Mouse (Mus musculus) neural tube, embryonic 12.5 days (tissue): Measurements from ENCODE around the gene Foxp1. TPM values are rescaled to one million over a fixed set of nuclear protein-coding genes. Genes with fewer than 3 reads are reported as not detected.

Experiments
- ATAC-seq: fragments of 200-750 bp; cut with Nextera tagmentation; 2 replicates; pipeline ENCODE4 v1.8.0; 2017; ENCODE audit warnings: low read depth, mild to moderate bottlenecking, moderate TSS enrichment, moderate library complexity; ENCODE audit not compliant: low FRiP score
- H3K27ac ChIP-seq: fragments of 300-500 bp; sonication (generic); 2 replicates; pipeline ENCODE4 v1.5.1; 2016
- H3K27me3 ChIP-seq: fragments of 300-500 bp; sonication (generic); replicated peaks from 2 replicates; pipeline ENCODE4 v1.6.1; 2016; ENCODE audit warnings: mild to moderate bottlenecking
- H3K36me3 ChIP-seq: fragments of 300-500 bp; sonication (generic); 2 replicates; pipeline ENCODE4 v1.6.1; 2016; ENCODE audit warnings: mild to moderate bottlenecking
- H3K4me1 ChIP-seq: fragments of 300-500 bp; sonication (generic); 2 replicates; pipeline ENCODE4 v1.6.1; 2016
- H3K4me2 ChIP-seq: fragments of 300-500 bp; sonication (generic); replicated peaks from 2 replicates; pipeline ENCODE4 v1.6.1; 2016; ENCODE audit warnings: mild to moderate bottlenecking
- H3K4me3 ChIP-seq: fragments of 300-500 bp; sonication (generic); 2 replicates; pipeline ENCODE4 v1.5.1; 2016
- H3K9ac ChIP-seq: fragments of 300-500 bp; sonication (generic); 2 replicates; pipeline ENCODE4 v1.6.1; 2016; ENCODE audit warnings: mild to moderate bottlenecking
- H3K9me3 ChIP-seq: fragments of 300-500 bp; sonication (generic); 2 replicates; pipeline ENCODE4 v1.6.1; 2016; ENCODE audit warnings: mild to moderate bottlenecking
- WGBS: fragments of 180-500 bp; shearing (Covaris S2); methylation state at CpG from one replicate; pipeline ENCODE4 v1.1.7; 2016; 5-methylcytosine and 5-hydroxymethylcytosine counted together
- polyA plus RNA-seq: library from polyadenylated mRNA; unstranded; fragments of >200 nt; fragmentation: Nextera tagmentation; extraction: Ambion mirVana; gene quantifications from 2 replicates; pipeline ENCODE4 v1.2.1, GENCODE M21; 2016

Foxp1 gene
- polyA plus RNA-seq, 1 experiment from 2014 or later: 91.8 TPM

DNA sequence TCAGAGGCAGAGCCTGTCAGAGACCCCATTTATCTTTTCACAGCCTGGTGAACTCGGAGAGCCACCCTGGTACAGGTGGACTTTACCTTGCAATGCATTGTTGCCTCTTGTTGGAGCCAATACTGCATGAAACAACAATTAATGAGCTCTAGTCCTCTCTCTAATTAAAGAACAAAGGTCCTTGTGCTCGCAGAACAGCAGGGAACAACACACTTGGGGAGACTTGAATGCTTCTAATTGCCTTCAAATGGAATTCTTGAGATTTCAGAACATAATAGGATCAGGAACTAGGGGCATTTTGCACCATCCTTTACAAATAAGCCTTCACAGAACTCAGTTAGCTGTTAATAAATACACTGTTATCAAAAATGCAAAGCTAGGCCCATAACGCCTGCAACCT, 418.6 kb downstream of the Foxp1 start:
- 51% methylated on average over 3 of the region's 3 CpGs for WGBS
- ATAC-seq: no peak
- no peak overlapping the region for H3K4me2 ChIP-seq

GRCm38 (mm10) chr6:99101489-99101908, 421.0 kb downstream of the Foxp1 start:
- no peak for ATAC-seq

More for the DNA sequence above, 418.6 kb downstream of the Foxp1 start:
- H3K27ac ChIP-seq: no peak overlapping the region
- no peaks in the 10 kb centered on the region for H3K27me3 ChIP-seq
- H3K9me3 ChIP-seq: no peaks in the 10 kb centered on the region
- H3K36me3 ChIP-seq: no peaks in the 10 kb centered on the region
- H3K9ac ChIP-seq: no peak overlapping the region
- peaks cover 9% of the 10 kb centered on the region for H3K4me1 ChIP-seq
- no peak overlapping the region for H3K4me3 ChIP-seq

GRCm38 (mm10) chr6:99100331-99100730, 422.2 kb downstream of the Foxp1 start:
- 58% methylated on average over 5 of the region's 5 CpGs for WGBS
- no peak for ATAC-seq
- H3K9me3 ChIP-seq: no peaks in the 10 kb centered on the region

More at GRCm38 (mm10) chr6:99101489-99101908, 421.0 kb downstream of the Foxp1 start:
- Histone ChIP-seq H3K36me3 (no peaks in the 10 kb centered on the region), H3K9ac (no peak overlapping the region), H3K4me3 (no peak overlapping the region), H3K27ac (no peak overlapping the region), H3K27me3 (no peaks in the 10 kb centered on the region), H3K4me2 (peak overlapping the region; percentile 33), H3K9me3 (no peaks in the 10 kb centered on the region), H3K4me1 (peaks cover 16% of the 10 kb centered on the region)
- 6% methylated on average over 6 of the region's 6 CpGs for WGBS

DNA sequence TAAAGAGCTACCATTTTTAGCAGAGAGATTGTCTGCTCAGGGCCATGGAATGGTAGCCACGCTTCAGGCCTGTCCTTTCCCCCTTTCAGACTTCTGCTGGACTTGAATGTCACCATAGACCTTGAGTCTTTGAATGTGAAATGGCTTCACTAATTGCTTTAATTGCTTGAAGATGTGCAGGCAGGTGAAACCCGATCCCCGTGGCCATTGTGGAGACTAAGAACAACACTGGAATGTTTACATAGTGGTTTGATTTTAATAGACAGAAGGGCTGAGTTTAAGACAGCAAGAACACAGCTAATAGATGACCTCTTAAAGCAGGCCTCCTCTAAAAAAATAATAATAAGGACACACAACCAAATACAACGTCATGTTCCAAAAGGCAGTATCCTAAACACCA, 422.7 kb downstream of the Foxp1 start:
- ATAC-seq: no peak
- no peak overlapping the region for H3K27ac ChIP-seq
- H3K4me2 ChIP-seq: no peak overlapping the region
- no peaks in the 10 kb centered on the region for H3K27me3 ChIP-seq
- 46% methylated on average over 4 of the region's 4 CpGs for WGBS
- peaks cover 27% of the 10 kb centered on the region for H3K4me1 ChIP-seq
- H3K4me3 ChIP-seq: no peak overlapping the region
- no peak overlapping the region for H3K9ac ChIP-seq
- no peaks in the 10 kb centered on the region for H3K9me3 ChIP-seq
- H3K36me3 ChIP-seq: no peaks in the 10 kb centered on the region

More at GRCm38 (mm10) chr6:99100331-99100730, 422.2 kb downstream of the Foxp1 start:
- no peak overlapping the region for H3K9ac ChIP-seq
- no peak overlapping the region for H3K4me2 ChIP-seq
- peaks cover 23% of the 10 kb centered on the region for H3K4me1 ChIP-seq
- H3K27me3 ChIP-seq: no peaks in the 10 kb centered on the region
- H3K4me3 ChIP-seq: no peak overlapping the region
- no peaks in the 10 kb centered on the region for H3K36me3 ChIP-seq
- H3K27ac ChIP-seq: no peak overlapping the region

GRCm38 (mm10) chr6:99097191-99097590, 425.3 kb downstream of the Foxp1 start:
- H3K4me3 ChIP-seq: no peak overlapping the region
- H3K36me3 ChIP-seq: no peaks in the 10 kb centered on the region
- H3K9ac ChIP-seq: no peak overlapping the region
- H3K27me3 ChIP-seq: no peaks in the 10 kb centered on the region
- 29% methylated on average over 7 of the region's 7 CpGs for WGBS
- no peaks in the 10 kb centered on the region for H3K9me3 ChIP-seq
- no peak for ATAC-seq
- H3K4me2 ChIP-seq: no peak overlapping the region
- peaks cover 42% of the 10 kb centered on the region for H3K4me1 ChIP-seq
- no peak overlapping the region for H3K27ac ChIP-seq

DNA sequence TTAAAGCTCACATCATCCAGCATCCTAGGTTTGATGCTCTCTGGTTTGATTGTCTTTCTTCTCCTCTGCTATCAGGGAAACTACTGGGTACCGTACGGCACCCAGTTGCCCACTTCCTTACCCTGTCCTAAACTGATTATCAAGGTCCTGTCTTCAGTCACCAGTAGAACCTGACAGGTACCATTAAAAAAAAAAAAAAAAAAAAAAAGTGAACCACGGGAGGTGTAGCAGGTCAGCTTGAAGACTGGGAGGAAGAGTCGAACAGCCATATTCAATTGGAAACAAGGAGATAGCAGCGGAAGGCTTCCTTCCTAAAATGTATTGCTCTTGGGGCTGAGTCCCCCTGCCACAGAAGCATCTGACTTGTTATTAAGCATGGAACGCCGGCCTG, 425.8 kb downstream of the Foxp1 start:
- no peak for ATAC-seq
- 70% methylated on average over 7 of the region's 7 CpGs for WGBS
- H3K4me1 ChIP-seq: peaks cover 40% of the 10 kb centered on the region
- H3K36me3 ChIP-seq: no peaks in the 10 kb centered on the region
- H3K27ac ChIP-seq: no peak overlapping the region
- no peaks in the 10 kb centered on the region for H3K27me3 ChIP-seq
- H3K4me3 ChIP-seq: no peak overlapping the region
- no peak overlapping the region for H3K4me2 ChIP-seq
- H3K9me3 ChIP-seq: no peaks in the 10 kb centered on the region
- H3K9ac ChIP-seq: no peak overlapping the region

DNA sequence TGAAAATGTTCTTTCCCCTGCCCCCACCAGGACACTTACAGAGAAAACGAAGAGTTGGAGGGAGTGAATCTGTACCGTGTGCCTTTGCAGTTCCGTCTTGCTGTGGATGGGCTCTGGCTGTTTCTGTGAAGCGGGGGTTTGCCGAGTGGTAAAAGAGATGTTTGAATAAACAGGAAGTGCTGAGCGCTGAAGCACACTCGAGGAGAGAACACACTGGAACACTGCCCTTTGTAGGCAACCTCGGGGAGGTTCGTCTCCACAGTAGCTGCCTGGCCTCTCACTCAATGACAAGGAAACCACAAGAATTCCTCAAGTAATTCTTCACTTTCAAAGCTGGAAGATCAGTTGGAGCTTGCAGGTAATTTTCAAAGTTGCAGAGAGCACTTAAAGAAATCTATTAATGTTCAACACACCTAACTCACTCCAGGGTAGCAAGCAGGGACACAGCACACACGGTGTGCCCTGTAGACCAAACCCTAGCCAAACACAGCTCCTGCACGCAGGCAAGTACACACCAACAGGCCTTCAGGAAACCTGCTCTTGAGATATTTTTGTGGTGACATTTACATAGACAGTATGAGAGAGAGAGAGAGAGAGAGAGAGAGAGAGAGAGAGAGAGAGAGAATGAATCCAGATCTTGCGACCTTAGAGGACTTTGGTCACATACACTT, 426.3 kb downstream of the Foxp1 start:
- H3K4me1 ChIP-seq: peaks cover 35% of the 10 kb centered on the region
- H3K27me3 ChIP-seq: no peaks in the 10 kb centered on the region
- H3K4me3 ChIP-seq: no peak overlapping the region
- H3K27ac ChIP-seq: no peak overlapping the region
- 34% methylated on average over 12 of the region's 12 CpGs for WGBS
- no peaks in the 10 kb centered on the region for H3K9me3 ChIP-seq
- H3K9ac ChIP-seq: no peak overlapping the region
- peak overlapping the region; percentile 37 for H3K4me2 ChIP-seq
- no peak for ATAC-seq
- no peaks in the 10 kb centered on the region for H3K36me3 ChIP-seq

DNA sequence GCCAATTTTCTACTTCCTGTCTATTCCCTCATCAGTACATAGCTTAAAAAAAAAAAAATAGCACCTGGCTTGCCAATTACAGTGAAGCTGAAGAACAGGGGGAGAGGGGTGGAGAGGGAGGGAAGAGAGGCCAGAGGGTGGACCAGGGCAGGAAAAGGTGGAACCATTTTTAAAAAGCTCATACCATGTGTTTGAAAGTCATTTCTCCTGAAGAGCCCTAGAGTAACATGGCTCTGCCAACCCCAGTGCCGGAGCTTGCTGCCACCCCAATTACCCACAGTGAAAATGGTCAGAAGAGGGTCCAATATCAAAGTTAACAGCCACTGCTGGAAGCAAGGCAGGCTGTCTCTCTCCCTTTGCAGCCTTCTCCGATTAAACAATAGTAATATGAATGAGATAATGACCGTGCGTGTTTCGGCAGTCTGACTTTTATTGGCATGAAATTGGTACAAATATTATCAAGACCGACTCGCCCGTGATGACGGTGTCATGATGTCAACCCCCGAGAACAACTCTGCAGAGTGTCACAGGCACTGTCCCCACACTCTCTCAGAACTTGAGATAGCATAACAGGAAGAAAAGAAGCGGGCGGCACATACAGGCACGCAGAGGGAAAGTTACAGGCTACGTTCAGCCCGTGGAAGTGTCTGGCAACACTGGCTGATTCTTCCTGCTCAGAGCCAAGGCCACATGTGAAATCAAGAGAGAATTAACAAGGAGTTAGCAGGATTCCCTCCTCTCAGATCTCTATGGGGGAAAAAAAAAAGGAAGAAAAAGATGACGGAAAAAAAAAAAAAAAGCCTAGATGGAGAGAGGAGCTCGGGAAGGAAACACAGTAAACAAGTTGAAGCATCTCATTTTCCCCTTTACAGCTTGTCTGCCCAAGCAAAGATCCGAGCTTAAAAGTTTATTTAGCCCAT, 427.1 kb downstream of the Foxp1 start:
- H3K27me3 ChIP-seq: no peaks in the 10 kb centered on the region
- H3K4me2 ChIP-seq: peak overlapping the region; percentile 37
- 21% methylated on average over 18 of the region's 18 CpGs for WGBS
- no peaks in the 10 kb centered on the region for H3K9me3 ChIP-seq
- no peak overlapping the region for H3K27ac ChIP-seq
- ATAC-seq: 0 out of 2 replicates have a peak, but pooled peaks have one; percentile 21
- H3K4me3 ChIP-seq: no peak overlapping the region
- peaks cover 33% of the 10 kb centered on the region for H3K4me1 ChIP-seq
- H3K9ac ChIP-seq: no peak overlapping the region
- no peaks in the 10 kb centered on the region for H3K36me3 ChIP-seq

DNA sequence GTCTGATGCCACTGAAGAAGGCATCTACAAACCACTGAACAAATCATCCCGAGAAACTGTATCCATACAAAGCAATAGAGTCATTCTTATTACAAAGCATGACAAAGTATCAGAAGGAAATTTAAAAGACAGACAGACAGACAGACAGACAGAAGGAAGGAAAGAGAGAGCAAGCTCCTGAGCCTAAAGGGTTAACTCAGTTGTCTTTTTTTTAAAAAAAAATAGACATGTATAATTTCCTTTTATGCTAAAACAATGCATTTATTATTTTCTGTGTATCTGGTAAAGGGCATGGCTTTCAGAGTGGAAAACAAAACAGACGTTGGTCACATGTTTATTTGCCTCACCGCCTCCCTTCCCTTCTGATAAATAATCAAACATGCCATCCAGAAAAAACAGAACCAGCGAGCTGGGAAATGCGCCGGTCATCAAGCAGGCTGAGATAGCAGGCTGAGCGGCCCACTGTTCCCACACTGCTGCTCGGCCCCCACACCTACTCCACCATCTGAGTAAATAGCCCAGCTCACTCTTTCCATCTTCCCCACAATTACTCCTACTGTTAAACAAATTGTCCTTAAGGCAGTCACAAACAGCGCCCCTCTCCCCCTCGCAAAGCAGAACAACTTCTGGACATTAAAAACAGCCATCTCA, 428.1 kb downstream of the Foxp1 start:
- WGBS: 20% methylated on average over 10 of the region's 10 CpGs
- H3K36me3 ChIP-seq: no peaks in the 10 kb centered on the region
- no peak overlapping the region for H3K4me3 ChIP-seq
- no peaks in the 10 kb centered on the region for H3K27me3 ChIP-seq
- H3K27ac ChIP-seq: no peak overlapping the region
- no peaks in the 10 kb centered on the region for H3K9me3 ChIP-seq
- peaks cover 33% of the 10 kb centered on the region for H3K4me1 ChIP-seq
- no peak overlapping the region for H3K9ac ChIP-seq
- H3K4me2 ChIP-seq: 0 out of 2 replicates have a peak overlapping the region, but pooled peaks have one; percentile 27
- ATAC-seq: no peak

- H3K4me3 ChIP-seq: no peak overlapping the region
- H3K27me3 ChIP-seq: no peaks in the 10 kb centered on the region
- no peak overlapping the region for H3K27ac ChIP-seq
- H3K9ac ChIP-seq: no peak overlapping the region
- ATAC-seq: no peak
- WGBS: 12% methylated on average over 2 of the region's 2 CpGs
- peaks cover 33% of the 10 kb centered on the region for H3K4me1 ChIP-seq
- no peak overlapping the region for H3K4me2 ChIP-seq
- no peaks in the 10 kb centered on the region for H3K36me3 ChIP-seq
- no peaks in the 10 kb centered on the region for H3K9me3 ChIP-seq
Observed at GRCm38 (mm10) chr6:99093856-99094255, 428.7 kb downstream of the Foxp1 start.

GRCm38 (mm10) chr6:99093208-99093607, 429.3 kb downstream of the Foxp1 start:
- H3K9me3 ChIP-seq: no peaks in the 10 kb centered on the region
- no peaks in the 10 kb centered on the region for H3K27me3 ChIP-seq
- no peak overlapping the region for H3K4me3 ChIP-seq
- no peak for ATAC-seq
- H3K9ac ChIP-seq: no peak overlapping the region
- 59% methylated on average over 5 of the region's 5 CpGs for WGBS
- H3K4me1 ChIP-seq: peaks cover 33% of the 10 kb centered on the region
- H3K4me2 ChIP-seq: no peak overlapping the region
- H3K27ac ChIP-seq: no peak overlapping the region
- H3K36me3 ChIP-seq: no peaks in the 10 kb centered on the region

DNA sequence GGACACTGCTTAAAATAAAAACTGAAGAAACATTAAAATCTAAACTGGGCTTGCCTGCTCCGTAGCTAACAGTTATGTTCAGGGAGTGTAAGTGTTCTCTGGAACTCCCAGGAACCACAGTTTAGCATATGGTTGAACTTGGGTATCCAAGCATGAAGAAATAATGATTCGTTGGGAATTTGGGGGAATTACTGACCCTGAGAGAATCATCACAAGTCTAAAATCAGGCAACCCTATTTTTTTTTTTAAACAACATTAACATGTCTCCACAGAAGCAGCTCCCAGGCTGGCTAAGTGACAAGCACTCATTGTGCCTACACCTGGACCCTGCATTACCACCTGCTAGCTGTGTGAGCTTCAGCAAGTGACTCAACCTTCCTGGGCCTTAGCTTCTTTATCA, 430.7 kb downstream of the Foxp1 start:
- Histone ChIP-seq H3K9ac (no peak overlapping the region), H3K4me3 (no peak overlapping the region), H3K4me2 (no peak overlapping the region), H3K27ac (no peak overlapping the region), H3K27me3 (no peaks in the 10 kb centered on the region), H3K4me1 (peaks cover 26% of the 10 kb centered on the region), H3K9me3 (no peaks in the 10 kb centered on the region), H3K36me3 (no peaks in the 10 kb centered on the region)
- no peak for ATAC-seq
- WGBS: 75% methylated on average over 2 of the region's 2 CpGs
